Mouse (Mus musculus): ENCODE results near the gene Tnip1.

Gene Tnip1

GRCm38 (mm10) chr11:54962810-54963209, at the start of gene Tnip1:
TSS of gene Tnip1 (minus strand) at chr11:54962917.
- DNase-seq (ENCODE audit: inconsistent age in 2 of 2, low spot score in 1 of 2), result peak; percentile 76 to 86

- DNase-seq (ENCODE audit: inconsistent age in 2 of 2, low spot score in 1 of 2), result no peak
These were observed 48.7 kb upstream of the Tnip1 start for GRCm38 (mm10) chr11:55011440-55011839.

- no peak for DNase-seq (ENCODE audit: inconsistent age in 2 of 2, low spot score in 1 of 2)
These were observed 45.5 kb upstream of the Tnip1 start for GRCm38 (mm10) chr11:55008230-55008629.

- no peak for DNase-seq (ENCODE audit: inconsistent age in 2 of 2, low spot score in 1 of 2)
These were observed 43.0 kb upstream of the Tnip1 start for GRCm38 (mm10) chr11:55005684-55006083.

- no peak for DNase-seq (ENCODE audit: inconsistent age in 2 of 2, low spot score in 1 of 2)
These were observed 42.3 kb upstream of the Tnip1 start for GRCm38 (mm10) chr11:55004970-55005502.

GRCm38 (mm10) chr11:54998708-54999107, 36.0 kb upstream of the Tnip1 start:
- DNase-seq (ENCODE audit: inconsistent age in 2 of 2, low spot score in 1 of 2), result peak in 1 of 2 experiments; percentile 37

- peak; percentile 52 to 86 for DNase-seq (ENCODE audit: inconsistent age in 2 of 2, low spot score in 1 of 2)
These were observed 35.6 kb upstream of the Tnip1 start for GRCm38 (mm10) chr11:54998284-54998683.

- DNase-seq (ENCODE audit: inconsistent age in 2 of 2, low spot score in 1 of 2), result no peak
These were observed 33.5 kb upstream of the Tnip1 start for GRCm38 (mm10) chr11:54996176-54996575.

GRCm38 (mm10) chr11:54989920-54990319, 27.2 kb upstream of the Tnip1 start:
- DNase-seq (ENCODE audit: inconsistent age in 2 of 2, low spot score in 1 of 2), result no peak

- DNase-seq (ENCODE audit: inconsistent age in 2 of 2, low spot score in 1 of 2), result no peak
These were observed 26.1 kb upstream of the Tnip1 start for GRCm38 (mm10) chr11:54988754-54989349.

GRCm38 (mm10) chr11:54987974-54988373, 25.3 kb upstream of the Tnip1 start:
- peak in 1 of 2 experiments; percentile 64 for DNase-seq (ENCODE audit: inconsistent age in 2 of 2, low spot score in 1 of 2)

- peak in 1 of 2 experiments; percentile 33 for DNase-seq (ENCODE audit: inconsistent age in 2 of 2, low spot score in 1 of 2)
These were observed 22.4 kb upstream of the Tnip1 start for GRCm38 (mm10) chr11:54985086-54985485.

GRCm38 (mm10) chr11:54984581-54984980, 21.9 kb upstream of the Tnip1 start:
- DNase-seq (ENCODE audit: inconsistent age in 2 of 2, low spot score in 1 of 2), result no peak

GRCm38 (mm10) chr11:54984085-54984484, 21.4 kb upstream of the Tnip1 start:
- peak; percentile 67 to 93 for DNase-seq (ENCODE audit: inconsistent age in 2 of 2, low spot score in 1 of 2)

GRCm38 (mm10) chr11:54982520-54982919, 19.8 kb upstream of the Tnip1 start:
- DNase-seq (ENCODE audit: inconsistent age in 2 of 2, low spot score in 1 of 2), result peak in 1 of 2 experiments; percentile 22

GRCm38 (mm10) chr11:54981630-54982029, 18.9 kb upstream of the Tnip1 start:
- DNase-seq (ENCODE audit: inconsistent age in 2 of 2, low spot score in 1 of 2), result no peak

GRCm38 (mm10) chr11:54977385-54977937, 14.7 kb upstream of the Tnip1 start:
- no peak for DNase-seq (ENCODE audit: inconsistent age in 2 of 2, low spot score in 1 of 2)

- DNase-seq (ENCODE audit: inconsistent age in 2 of 2, low spot score in 1 of 2), result no peak
These were observed 13.6 kb upstream of the Tnip1 start for GRCm38 (mm10) chr11:54976351-54976750.

- DNase-seq (ENCODE audit: inconsistent age in 2 of 2, low spot score in 1 of 2), result no peak
These were observed 13.0 kb upstream of the Tnip1 start for GRCm38 (mm10) chr11:54975756-54976155.

- DNase-seq (ENCODE audit: inconsistent age in 2 of 2, low spot score in 1 of 2), result no peak
These were observed 12.6 kb upstream of the Tnip1 start for GRCm38 (mm10) chr11:54975340-54975739.

GRCm38 (mm10) chr11:54974639-54975038, 11.9 kb upstream of the Tnip1 start:
- DNase-seq (ENCODE audit: inconsistent age in 2 of 2, low spot score in 1 of 2), result no peak

GRCm38 (mm10) chr11:54973481-54974212, 10.9 kb upstream of the Tnip1 start:
- DNase-seq (ENCODE audit: inconsistent age in 2 of 2, low spot score in 1 of 2), result peak; percentile 51 to 71
